Comparison of ENCODE assay signal across 16 mouse cellular contexts in genomic region chr10:43759906-43760281, GRCm38 (mm10).
DNase-seq lines count a peak whose midpoint lies in the region; ATAC-seq and TF ChIP-seq lines count a peak whose summit lies in the region.
"Had no signal": no experiment of that assay in that cellular context is flagged by ENCODE, and none has a peak within 500 bp of the region (broad histone marks: within the 10 kb centered on the region; RNA-seq: fewer than 3 reads in every experiment).

No protein-coding gene starts in this region.

- TF ChIP-seq CTCF in bone marrow, adult 2 months (IDR thresholded peaks at IDR 0.05; ENCODE audit: control insufficient read depth, insufficient read depth, low read length), result no peak
- TF ChIP-seq CTCF in stomach, postnatal 0 days (IDR thresholded peaks at IDR 0.05; ENCODE audit: low read depth), result no peak

- no peak for ATAC-seq in intestine, embryonic 14.5 days (replicated peaks; ENCODE audit: low FRiP score, low TSS enrichment, low read depth)
- no peak for ATAC-seq in intestine, embryonic 15.5 days
- no peak for ATAC-seq in liver, embryonic 11.5 days (replicated peaks; ENCODE audit: low FRiP score)
- ATAC-seq in stomach, postnatal 0 days (ENCODE audit: low FRiP score, low TSS enrichment), result no peak
- ATAC-seq: forebrain, embryonic 15.5 days had no signal

- WGBS in intestine, embryonic 14.5 days, result 78% methylated on average over 5 of the region's 5 CpGs
- 85% methylated on average over 5 of the region's 5 CpGs for WGBS in intestine, embryonic 15.5 days
- WGBS in liver, embryonic 11.5 days, result 89% methylated on average over 5 of the region's 5 CpGs
- 92% methylated on average over 5 of the region's 5 CpGs for WGBS in bone marrow, adult 2 months
- 80% methylated on average over 5 of the region's 5 CpGs for WGBS in stomach, postnatal 0 days

- H3K4me3 ChIP-seq in intestine, embryonic 14.5 days (ENCODE audit: low read depth, low read length), result no peak overlapping the region
- H3K4me3 ChIP-seq in intestine, embryonic 15.5 days (replicated peaks), result no peak overlapping the region
- H3K4me3 ChIP-seq in liver, embryonic 11.5 days (ENCODE audit: low read depth, low read length), result no peak overlapping the region
- H3K4me3 ChIP-seq in bone marrow, adult 2 months (replicated peaks; ENCODE audit: control insufficient read depth, low read depth, low read length), result no peak overlapping the region
- H3K4me3 ChIP-seq in stomach, postnatal 0 days (ENCODE audit: low read depth, low read length), result no peak overlapping the region
- H3K4me3 ChIP-seq: embryonic facial prominence, embryonic 12.5 days; forebrain, embryonic 15.5 days; hindbrain, embryonic 13.5 days had no signal

- no peak for TF ChIP-seq POLR2A in bone marrow, adult 2 months (IDR thresholded peaks at IDR 0.05; ENCODE audit: borderline replicate concordance, control insufficient read depth, low read depth, low read length)

- peak; percentile 16 for DNase-seq in intestine, embryonic 14.5 days (ENCODE audit: low spot score)
- peak; percentile 29 for DNase-seq in liver, embryonic 11.5 days (ENCODE audit: low spot score)
- no peak for DNase-seq in liver
- DNase-seq in stomach, postnatal 0 days (ENCODE audit: low spot score), result peak; percentile 3
- DNase-seq in right cerebral cortex, postnatal 25 days, result no peak
- DNase-seq: adrenal gland, postnatal 10 days; cerebellum, adult 11-12 months; cerebellum, adult 9-10 months; cerebellum, postnatal 25 days; gastrocnemius, postnatal 14 days; heart, postnatal 10 days had no signal

- H3K36me3 ChIP-seq in intestine, embryonic 14.5 days (ENCODE audit: control insufficient read depth, insufficient read depth, low read length), result no peaks in the 10 kb centered on the region
- H3K36me3 ChIP-seq in intestine, embryonic 15.5 days, result no peaks in the 10 kb centered on the region
- H3K36me3 ChIP-seq in liver, embryonic 11.5 days (ENCODE audit: control insufficient read depth, insufficient read depth, low read length), result no peaks in the 10 kb centered on the region
- no peaks in the 10 kb centered on the region for H3K36me3 ChIP-seq in stomach, postnatal 0 days (ENCODE audit: control insufficient read depth, insufficient read depth, low read length)
- H3K36me3 ChIP-seq: embryonic facial prominence, embryonic 12.5 days; forebrain, embryonic 15.5 days; hindbrain, embryonic 13.5 days had no signal

- H3K27me3 ChIP-seq in intestine, embryonic 14.5 days (replicated peaks; ENCODE audit: control insufficient read depth, insufficient read depth, low read length), result no peaks in the 10 kb centered on the region
- no peaks in the 10 kb centered on the region for H3K27me3 ChIP-seq in intestine, embryonic 15.5 days (replicated peaks)
- no peaks in the 10 kb centered on the region for H3K27me3 ChIP-seq in liver, embryonic 11.5 days (replicated peaks; ENCODE audit: control insufficient read depth, insufficient read depth, low read length)
- no peaks in the 10 kb centered on the region for H3K27me3 ChIP-seq in stomach, postnatal 0 days (ENCODE audit: control insufficient read depth, insufficient read depth, low read length)
- H3K27me3 ChIP-seq: forebrain, embryonic 15.5 days; hindbrain, embryonic 13.5 days had no signal

- no peaks in the 10 kb centered on the region for H3K4me1 ChIP-seq in intestine, embryonic 14.5 days (replicated peaks; ENCODE audit: control insufficient read depth, insufficient read depth, low read length)
- no peaks in the 10 kb centered on the region for H3K4me1 ChIP-seq in intestine, embryonic 15.5 days (replicated peaks)
- peaks cover 16% of the 10 kb centered on the region for H3K4me1 ChIP-seq in liver, embryonic 11.5 days (replicated peaks; ENCODE audit: control insufficient read depth, insufficient read depth, low read length)
- peaks cover 7% of the 10 kb centered on the region for H3K4me1 ChIP-seq in bone marrow, adult 2 months (ENCODE audit: control insufficient read depth, insufficient read depth, low read length)
- H3K4me1 ChIP-seq in stomach, postnatal 0 days (replicated peaks; ENCODE audit: control insufficient read depth, insufficient read depth), result no peaks in the 10 kb centered on the region
- H3K4me1 ChIP-seq: embryonic facial prominence, embryonic 12.5 days; forebrain, embryonic 15.5 days; hindbrain, embryonic 13.5 days had no signal

- no peak overlapping the region for H3K4me2 ChIP-seq in intestine, embryonic 14.5 days (ENCODE audit: low read length)
- no peak overlapping the region for H3K4me2 ChIP-seq in intestine, embryonic 15.5 days (replicated peaks)
- no peak overlapping the region for H3K4me2 ChIP-seq in liver, embryonic 11.5 days
- no peak overlapping the region for H3K4me2 ChIP-seq in stomach, postnatal 0 days (replicated peaks; ENCODE audit: low read depth)
- H3K4me2 ChIP-seq: embryonic facial prominence, embryonic 12.5 days; forebrain, embryonic 15.5 days; hindbrain, embryonic 13.5 days had no signal

- H3K9ac ChIP-seq in intestine, embryonic 14.5 days (ENCODE audit: low read length), result no peak overlapping the region
- no peak overlapping the region for H3K9ac ChIP-seq in intestine, embryonic 15.5 days
- H3K9ac ChIP-seq in liver, embryonic 11.5 days (ENCODE audit: low read depth, low read length), result no peak overlapping the region
- H3K9ac ChIP-seq in stomach, postnatal 0 days (ENCODE audit: low read length), result no peak overlapping the region
- H3K9ac ChIP-seq: embryonic facial prominence, embryonic 12.5 days; forebrain, embryonic 15.5 days; hindbrain, embryonic 13.5 days had no signal

- H3K9me3 ChIP-seq in intestine, embryonic 14.5 days (ENCODE audit: control insufficient read depth, low read length), result no peaks in the 10 kb centered on the region
- no peaks in the 10 kb centered on the region for H3K9me3 ChIP-seq in intestine, embryonic 15.5 days
- no peaks in the 10 kb centered on the region for H3K9me3 ChIP-seq in liver, embryonic 11.5 days (ENCODE audit: control insufficient read depth, low read length)
- no peaks in the 10 kb centered on the region for H3K9me3 ChIP-seq in stomach, postnatal 0 days (ENCODE audit: control insufficient read depth, low read length)
- H3K9me3 ChIP-seq: embryonic facial prominence, embryonic 12.5 days; forebrain, embryonic 15.5 days; hindbrain, embryonic 13.5 days had no signal

- no peak for TF ChIP-seq EP300 in stomach, postnatal 0 days (optimal IDR thresholded peaks at IDR 0.05)

- no peak overlapping the region for H3K27ac ChIP-seq in intestine, embryonic 14.5 days (ENCODE audit: low read depth)
- H3K27ac ChIP-seq in intestine, embryonic 15.5 days, result no peak overlapping the region
- no peak overlapping the region for H3K27ac ChIP-seq in liver, embryonic 11.5 days (ENCODE audit: low read depth, low read length)
- H3K27ac ChIP-seq in bone marrow, adult 2 months (ENCODE audit: control insufficient read depth, insufficient read depth, low read depth, low read length, poor library complexity), result 0 out of 2 replicates have a peak overlapping the region, but pooled peaks have one; percentile 4
- no peak overlapping the region for H3K27ac ChIP-seq in stomach, postnatal 0 days (replicated peaks)
- H3K27ac ChIP-seq: embryonic facial prominence, embryonic 12.5 days; forebrain, embryonic 15.5 days; hindbrain, embryonic 13.5 days had no signal

Comparison
In these comparisons a context has a peak if more than half of its experiments do, and no peak if none do; other contexts are left out.
1. DNase-seq: peak in intestine, embryonic 14.5 days (single experiment), liver, embryonic 11.5 days (single experiment) and stomach, postnatal 0 days (single experiment); none in liver (single experiment) and right cerebral cortex, postnatal 25 days (single experiment).